Mouse (Mus musculus) intestine, postnatal 0 days (tissue): ENCODE measurements around the gene Fam214a. TPM values are rescaled to one million over a fixed set of nuclear protein-coding genes. Genes with fewer than 3 reads are reported as not detected.

Experiments
- ATAC-seq: fragments of 200-750 bp; cut with Nextera tagmentation; 2 replicates; pipeline ENCODE4 v1.8.0; 2017; ENCODE audit warnings: mild to moderate bottlenecking, moderate TSS enrichment, moderate library complexity
- H3K27ac ChIP-seq: fragments of 300-500 bp; sonication (generic); 2 replicates; pipeline ENCODE4 v1.5.1; 2014; ENCODE audit warnings: mild to moderate bottlenecking, low read depth, low read length, moderate library complexity
- H3K27me3 ChIP-seq: fragments of 300-500 bp; sonication (generic); replicated peaks from 2 replicates; pipeline ENCODE4 v1.6.1; 2014; ENCODE audit warnings: low read length, mixed read lengths; ENCODE audit not compliant: control insufficient read depth, insufficient read depth
- H3K36me3 ChIP-seq: fragments of 300-500 bp; sonication (generic); 2 replicates; pipeline ENCODE4 v1.6.1; 2014; ENCODE audit warnings: mild to moderate bottlenecking, moderate library complexity; ENCODE audit not compliant: control insufficient read depth, insufficient read depth
- H3K4me1 ChIP-seq: fragments of 300-500 bp; sonication (generic); replicated peaks from 2 replicates; pipeline ENCODE4 v1.6.1; 2014; ENCODE audit warnings: antibody characterized with exemption, low read length, mixed read lengths; ENCODE audit not compliant: control insufficient read depth, insufficient read depth
- H3K4me2 ChIP-seq: fragments of 300-500 bp; sonication (generic); replicated peaks from 2 replicates; pipeline ENCODE4 v1.6.1; 2014; ENCODE audit warnings: low read depth, mild to moderate bottlenecking, moderate library complexity
- H3K4me3 ChIP-seq: fragments of 300-500 bp; sonication (generic); 2 replicates; pipeline ENCODE4 v1.5.1; 2014; ENCODE audit warnings: low read depth, low read length
- H3K9ac ChIP-seq: fragments of 300-500 bp; sonication (generic); 2 replicates; pipeline ENCODE4 v1.6.1; 2014; ENCODE audit warnings: mild to moderate bottlenecking, low read depth, low read length
- H3K9me3 ChIP-seq: fragments of 300-500 bp; sonication (generic); 2 replicates; pipeline ENCODE4 v1.6.1; 2016; ENCODE audit warnings: mixed run types; ENCODE audit not compliant: control insufficient read depth
- CTCF ChIP-seq: sonication (generic); IDR thresholded peaks from 2 replicates; pipeline ENCODE4 v1.5.1; 2016; ENCODE audit warnings: low read depth, mild to moderate bottlenecking, control low read depth, antibody characterized with exemption, moderate library complexity
- WGBS: fragments of 180-500 bp; shearing (Covaris S2); extraction: QIAGEN DNeasy Blood & Tissue Kit; methylation state at CpG from one replicate; pipeline ENCODE4 v1.1.7; 2014; 5-methylcytosine and 5-hydroxymethylcytosine counted together
- polyA plus RNA-seq: library from polyadenylated mRNA; unstranded; fragments of >200 nt; fragmentation: Nextera tagmentation; extraction: Ambion mirVana; gene quantifications from 2 replicates; pipeline ENCODE4 v1.2.1, GENCODE M21; 2015

Gene Fam214a
- polyA plus RNA-seq, 1 experiment from 2014 or later = 5.1 TPM

DNA sequence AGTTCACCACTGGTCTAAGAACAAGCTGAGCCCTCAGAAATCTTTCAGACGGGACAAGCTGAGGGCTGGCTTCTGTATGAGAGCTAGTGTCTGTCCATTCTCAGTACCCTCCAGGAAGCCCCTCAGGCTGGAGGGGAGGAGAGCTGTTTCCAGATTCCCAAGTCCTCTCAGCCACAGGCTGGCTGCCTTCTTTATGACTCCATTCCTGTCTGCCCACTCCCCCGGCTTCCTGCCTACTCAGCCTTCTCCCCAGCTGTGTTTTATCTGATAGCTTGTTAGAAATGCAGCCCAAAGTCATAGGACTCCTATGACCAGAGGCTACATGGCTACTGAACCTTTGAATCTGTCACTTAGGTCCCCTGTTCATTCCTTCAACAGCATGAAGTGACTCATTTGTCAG, 40.8 kb upstream of the Fam214a start:
- TF ChIP-seq CTCF = no peak
- no peaks in the 10 kb centered on the region for H3K4me1 ChIP-seq
- no peak overlapping the region for H3K9ac ChIP-seq
- H3K9me3 ChIP-seq = no peaks in the 10 kb centered on the region
- no peaks in the 10 kb centered on the region for H3K27me3 ChIP-seq
- H3K36me3 ChIP-seq = no peaks in the 10 kb centered on the region
- H3K4me3 ChIP-seq = no peak overlapping the region
- H3K4me2 ChIP-seq = no peak overlapping the region
- ATAC-seq = no peak
- H3K27ac ChIP-seq = no peak overlapping the region
- 32% methylated on average over 2 of the region's 2 CpGs for WGBS

DNA sequence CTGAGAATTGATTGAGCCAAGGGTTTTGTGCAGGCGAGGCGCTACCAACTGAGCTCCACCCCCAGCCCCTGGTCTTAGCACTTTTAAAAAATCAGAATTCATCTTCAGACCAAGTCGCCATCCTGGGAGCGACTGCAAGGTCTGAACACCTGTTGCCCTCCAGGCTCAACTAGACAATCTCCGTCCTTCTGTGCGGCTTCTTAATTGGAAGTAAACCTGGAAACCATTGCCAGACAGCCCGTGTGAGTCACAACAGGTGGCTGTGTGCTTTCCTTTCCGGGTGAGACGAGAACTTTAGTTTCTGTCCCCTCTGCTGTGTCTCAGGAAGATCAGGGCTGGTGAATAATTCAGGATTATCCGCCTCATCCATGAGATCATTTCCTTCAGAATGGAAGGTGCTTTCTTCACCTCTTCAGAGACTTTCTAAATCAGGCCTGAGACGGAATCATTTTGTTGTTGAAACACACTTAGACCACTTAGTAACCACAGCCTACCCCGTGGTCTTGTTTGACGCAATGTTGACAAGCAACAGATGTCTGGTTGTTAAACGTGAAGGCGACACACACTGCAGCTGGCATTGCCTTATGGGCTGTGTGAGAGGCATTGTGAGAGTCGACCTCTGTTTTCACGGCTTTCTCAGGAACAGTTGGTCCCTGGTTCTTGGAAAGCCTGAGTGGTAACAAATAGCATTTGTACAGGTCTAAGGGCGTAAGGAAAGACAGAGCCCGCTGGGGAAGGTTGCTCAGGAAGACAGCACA, 39.9 kb upstream of the Fam214a start:
- 0 out of 2 replicates have a peak, but pooled peaks cover 2% of the 10 kb centered on the region for H3K9me3 ChIP-seq
- no peak for TF ChIP-seq CTCF
- H3K27ac ChIP-seq = no peak overlapping the region
- H3K4me2 ChIP-seq = no peak overlapping the region
- 72% methylated on average over 19 of the region's 19 CpGs for WGBS
- H3K9ac ChIP-seq = no peak overlapping the region
- no peak for ATAC-seq
- no peaks in the 10 kb centered on the region for H3K36me3 ChIP-seq
- H3K27me3 ChIP-seq = no peaks in the 10 kb centered on the region
- no peaks in the 10 kb centered on the region for H3K4me1 ChIP-seq
- no peak overlapping the region for H3K4me3 ChIP-seq

DNA sequence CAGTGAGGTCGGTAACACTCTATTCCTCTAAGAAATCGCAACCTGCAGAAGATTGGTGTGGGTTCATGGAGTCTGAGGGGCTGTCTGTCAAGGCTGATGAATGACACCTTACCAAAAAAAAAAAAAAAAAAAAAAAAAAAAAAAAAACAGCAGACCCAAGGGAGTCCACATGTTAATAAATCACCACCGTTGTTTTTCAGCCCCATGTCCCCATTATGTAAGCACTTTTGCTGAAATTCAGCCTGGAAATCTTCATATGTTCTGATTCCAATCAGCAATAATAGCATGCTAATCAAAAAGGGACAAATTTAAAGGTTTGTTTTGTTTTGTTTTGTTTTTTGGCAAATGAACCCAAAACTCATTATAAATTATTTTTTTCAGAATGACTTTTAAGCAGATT, 37.1 kb upstream of the Fam214a start:
- 79% methylated on average over 3 of the region's 3 CpGs for WGBS
- no peaks in the 10 kb centered on the region for H3K36me3 ChIP-seq
- ATAC-seq = no peak
- 0 out of 2 replicates have a peak, but pooled peaks cover 2% of the 10 kb centered on the region for H3K9me3 ChIP-seq
- no peak overlapping the region for H3K9ac ChIP-seq
- H3K4me3 ChIP-seq = no peak overlapping the region
- H3K4me1 ChIP-seq = no peaks in the 10 kb centered on the region
- H3K27ac ChIP-seq = no peak overlapping the region
- H3K4me2 ChIP-seq = no peak overlapping the region
- no peak for TF ChIP-seq CTCF
- H3K27me3 ChIP-seq = no peaks in the 10 kb centered on the region

DNA sequence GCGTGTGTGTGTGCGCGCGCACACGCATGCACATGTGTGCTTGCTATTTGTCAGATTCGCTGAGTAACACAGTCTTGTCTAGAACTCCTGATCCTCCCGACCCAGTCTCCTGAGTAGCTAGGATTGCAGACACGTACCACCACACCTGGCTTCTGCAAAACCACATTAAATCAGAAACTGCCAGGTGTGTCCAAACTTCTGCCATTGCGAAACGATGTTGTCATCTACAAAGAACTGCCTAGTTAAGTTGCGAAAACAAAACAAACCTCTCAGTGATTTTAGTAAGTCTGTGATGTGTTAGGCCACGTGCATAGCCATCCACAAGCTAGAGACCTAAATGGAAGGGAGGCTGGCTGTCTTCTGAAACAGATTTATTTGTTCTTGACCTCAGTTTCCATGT, 32.2 kb upstream of the Fam214a start:
- H3K27ac ChIP-seq = no peak overlapping the region
- H3K4me3 ChIP-seq = no peak overlapping the region
- no peak for ATAC-seq
- no peak overlapping the region for H3K4me2 ChIP-seq
- no peaks in the 10 kb centered on the region for H3K27me3 ChIP-seq
- H3K9ac ChIP-seq = no peak overlapping the region
- H3K9me3 ChIP-seq = 0 out of 2 replicates have a peak, but pooled peaks cover 2% of the 10 kb centered on the region
- WGBS = 88% methylated on average over 12 of the region's 12 CpGs
- TF ChIP-seq CTCF = no peak
- no peaks in the 10 kb centered on the region for H3K4me1 ChIP-seq
- no peaks in the 10 kb centered on the region for H3K36me3 ChIP-seq

DNA sequence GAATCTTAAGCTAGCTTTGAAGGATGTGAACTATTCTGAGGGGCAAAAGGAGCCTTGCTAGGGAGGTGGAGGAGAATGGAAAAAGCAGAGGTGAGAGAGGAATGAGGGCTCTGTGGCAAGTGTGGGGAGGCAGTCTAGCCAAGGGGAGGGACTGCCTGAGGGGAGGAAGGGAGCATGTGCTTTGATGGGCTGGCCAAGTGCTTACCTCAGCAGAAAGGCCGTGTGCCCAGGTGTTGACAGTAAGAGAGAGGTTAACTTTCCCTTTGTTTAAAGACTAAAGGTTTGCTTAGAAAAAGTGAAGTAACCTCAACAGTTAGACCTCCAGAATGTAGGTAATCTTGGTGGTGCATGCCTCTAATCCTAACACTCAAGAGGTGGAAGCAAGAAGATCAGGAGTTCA, 31.3 kb upstream of the Fam214a start:
- ATAC-seq = no peak
- H3K9me3 ChIP-seq = 0 out of 2 replicates have a peak, but pooled peaks cover 2% of the 10 kb centered on the region
- H3K27me3 ChIP-seq = no peaks in the 10 kb centered on the region
- H3K9ac ChIP-seq = no peak overlapping the region
- H3K36me3 ChIP-seq = no peaks in the 10 kb centered on the region
- TF ChIP-seq CTCF = no peak
- 25% methylated on average over 1 of the region's 1 CpGs for WGBS
- no peak overlapping the region for H3K4me2 ChIP-seq
- no peaks in the 10 kb centered on the region for H3K4me1 ChIP-seq
- H3K27ac ChIP-seq = no peak overlapping the region
- no peak overlapping the region for H3K4me3 ChIP-seq

DNA sequence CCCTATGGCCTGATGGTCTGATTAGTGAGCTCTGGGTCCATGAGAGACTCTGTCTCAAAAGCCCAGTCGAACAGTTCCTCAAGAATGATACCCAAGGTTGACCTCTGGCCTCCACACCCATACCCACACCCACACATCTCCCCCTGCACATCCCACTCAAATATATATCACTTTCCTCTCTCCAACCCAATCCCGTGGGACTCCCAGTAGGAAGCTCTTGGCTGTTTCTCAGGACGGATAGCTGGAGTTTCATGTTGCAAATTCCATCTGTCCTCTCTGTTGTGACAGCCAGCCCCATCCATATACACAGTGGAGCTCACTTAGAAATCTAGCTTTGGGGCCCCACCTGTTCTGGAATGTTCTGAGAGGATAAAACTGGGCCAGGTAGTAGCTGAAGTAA, 29.8 kb upstream of the Fam214a start:
- no peaks in the 10 kb centered on the region for H3K27me3 ChIP-seq
- no peak overlapping the region for H3K4me3 ChIP-seq
- ATAC-seq = no peak
- no peaks in the 10 kb centered on the region for H3K9me3 ChIP-seq
- H3K36me3 ChIP-seq = no peaks in the 10 kb centered on the region
- H3K27ac ChIP-seq = no peak overlapping the region
- H3K4me1 ChIP-seq = no peaks in the 10 kb centered on the region
- TF ChIP-seq CTCF = no peak
- no peak overlapping the region for H3K9ac ChIP-seq
- H3K4me2 ChIP-seq = no peak overlapping the region
- 55% methylated on average over 3 of the region's 3 CpGs for WGBS
